Mouse (Mus musculus): ENCODE data around the gene Zfp691.

GRCm38 (mm10) chr4:119218169-119218568 lies 44.2 kb upstream of the Zfp691 start, which contains the start of gene Tmem269:
- TF ChIP-seq CTCF (IDR thresholded peaks at IDR 0.05; ENCODE audit: low read depth, low read length) (no peak), POLR2A (IDR thresholded peaks at IDR 0.05; ENCODE audit: extremely low read depth, insufficient read depth, low read length) (no peak)
